Mouse (Mus musculus): Measurements from ENCODE around the gene Srgap1. TPM values are rescaled to one million over a fixed set of nuclear protein-coding genes. Genes with fewer than 3 reads are reported as not detected.

Srgap1 gene
- polyA plus RNA-seq, 1 experiment from 2014 or later = 39.9 TPM

GRCm38 (mm10) chr10:122040372-122040771, 6.7 kb downstream of the Srgap1 start:
- H3K9me3 ChIP-seq = no peaks in the 10 kb centered on the region
- peaks cover 26% of the 10 kb centered on the region for H3K4me1 ChIP-seq (replicated peaks)
- WGBS = 43% methylated on average over 4 of the region's 4 CpGs
- H3K4me3 ChIP-seq = no peak overlapping the region
- ATAC-seq (ENCODE audit: low read depth) = no peak
- H3K4me2 ChIP-seq = no peak overlapping the region
- peaks cover 15% of the 10 kb centered on the region for H3K36me3 ChIP-seq
- H3K27ac ChIP-seq (replicated peaks) = no peak overlapping the region
- H3K27me3 ChIP-seq = no peaks in the 10 kb centered on the region
- no peak overlapping the region for H3K9ac ChIP-seq

- H3K4me1 ChIP-seq (replicated peaks) = peaks cover 19% of the 10 kb centered on the region
- no peak overlapping the region for H3K27ac ChIP-seq (replicated peaks)
- H3K27me3 ChIP-seq = no peaks in the 10 kb centered on the region
- no peak overlapping the region for H3K4me2 ChIP-seq
- no peak overlapping the region for H3K4me3 ChIP-seq
- ATAC-seq (ENCODE audit: low read depth) = no peak
- peaks cover 15% of the 10 kb centered on the region for H3K36me3 ChIP-seq
- H3K9me3 ChIP-seq = no peaks in the 10 kb centered on the region
- 92% methylated on average over 4 of the region's 4 CpGs for WGBS
- no peak overlapping the region for H3K9ac ChIP-seq
These were observed 7.5 kb downstream of the Srgap1 start for GRCm38 (mm10) chr10:122039566-122039965.

- no peak; the same call in 1 of the 2 replicates for ATAC-seq (ENCODE audit: low read depth)
- H3K4me1 ChIP-seq (replicated peaks) = peaks cover 15% of the 10 kb centered on the region
- no peaks in the 10 kb centered on the region for H3K9me3 ChIP-seq
- H3K9ac ChIP-seq = no peak overlapping the region
- H3K27me3 ChIP-seq = no peaks in the 10 kb centered on the region
- H3K27ac ChIP-seq (replicated peaks) = no peak overlapping the region
- H3K36me3 ChIP-seq = peaks cover 15% of the 10 kb centered on the region
- WGBS = 67% methylated on average over 3 of the region's 3 CpGs
- H3K4me2 ChIP-seq = no peak overlapping the region
- H3K4me3 ChIP-seq = no peak overlapping the region
These were observed 8.6 kb downstream of the Srgap1 start for GRCm38 (mm10) chr10:122038554-122038953.

GRCm38 (mm10) chr10:122033271-122033670, 13.8 kb downstream of the Srgap1 start:
- Histone ChIP-seq H3K27ac (replicated peaks) (no peak overlapping the region), H3K4me1 (replicated peaks) (peaks cover 5% of the 10 kb centered on the region; the same call in 1 of the 2 replicates), H3K9ac (no peak overlapping the region), H3K27me3 (no peaks in the 10 kb centered on the region), H3K36me3 (peaks cover 8% of the 10 kb centered on the region; the same call in 1 of the 2 replicates), H3K4me3 (no peak overlapping the region), H3K9me3 (no peaks in the 10 kb centered on the region), H3K4me2 (no peak overlapping the region)
- no peak for ATAC-seq (ENCODE audit: low read depth)
- WGBS = 81% methylated on average over 5 of the region's 5 CpGs

GRCm38 (mm10) chr10:122030420-122030819, 16.7 kb downstream of the Srgap1 start:
- no peak for ATAC-seq (ENCODE audit: low read depth)
- Histone ChIP-seq H3K9ac (no peak overlapping the region), H3K36me3 (no peaks in the 10 kb centered on the region), H3K27ac (replicated peaks) (no peak overlapping the region), H3K4me3 (no peak overlapping the region), H3K4me1 (replicated peaks) (peaks cover 8% of the 10 kb centered on the region; the same call in 1 of the 2 replicates), H3K4me2 (no peak overlapping the region), H3K9me3 (no peaks in the 10 kb centered on the region), H3K27me3 (no peaks in the 10 kb centered on the region)
- WGBS = 88% methylated on average over 5 of the region's 5 CpGs

- WGBS = 81% methylated on average over 7 of the region's 7 CpGs
- H3K36me3 ChIP-seq = no peaks in the 10 kb centered on the region
- no peak overlapping the region for H3K9ac ChIP-seq
- H3K9me3 ChIP-seq = peaks cover 5% of the 10 kb centered on the region; the same call in 1 of the 2 replicates
- peaks cover 8% of the 10 kb centered on the region; the same call in 1 of the 2 replicates for H3K4me1 ChIP-seq (replicated peaks)
- 0 out of 2 replicates have a peak overlapping the region, but pooled peaks have one; percentile 38 for H3K27ac ChIP-seq (replicated peaks)
- H3K4me3 ChIP-seq = no peak overlapping the region
- H3K27me3 ChIP-seq = no peaks in the 10 kb centered on the region
- ATAC-seq (ENCODE audit: low read depth) = no peak
- H3K4me2 ChIP-seq = no peak overlapping the region
These were observed 17.4 kb downstream of the Srgap1 start for GRCm38 (mm10) chr10:122029738-122030137.

GRCm38 (mm10) chr10:122025198-122025597, 21.9 kb downstream of the Srgap1 start:
- Histone ChIP-seq H3K4me2 (no peak overlapping the region), H3K27ac (replicated peaks) (no peak overlapping the region), H3K9ac (no peak overlapping the region), H3K4me1 (replicated peaks) (peaks cover 5% of the 10 kb centered on the region), H3K9me3 (peaks cover 16% of the 10 kb centered on the region), H3K27me3 (no peaks in the 10 kb centered on the region), H3K36me3 (peaks cover 14% of the 10 kb centered on the region), H3K4me3 (no peak overlapping the region)
- no peak for ATAC-seq (ENCODE audit: low read depth)
- WGBS = 87% methylated on average over 6 of the region's 6 CpGs

GRCm38 (mm10) chr10:122020906-122021305, 26.2 kb downstream of the Srgap1 start:
- ATAC-seq (ENCODE audit: low read depth) = no peak
- peaks cover 39% of the 10 kb centered on the region for H3K4me1 ChIP-seq (replicated peaks)
- no peak overlapping the region for H3K4me2 ChIP-seq
- H3K9ac ChIP-seq = no peak overlapping the region
- no peaks in the 10 kb centered on the region for H3K27me3 ChIP-seq
- peaks cover 16% of the 10 kb centered on the region for H3K9me3 ChIP-seq
- no peak overlapping the region for H3K4me3 ChIP-seq
- 95% methylated on average over 5 of the region's 5 CpGs for WGBS
- H3K27ac ChIP-seq (replicated peaks) = no peak overlapping the region
- peaks cover 14% of the 10 kb centered on the region for H3K36me3 ChIP-seq

- Histone ChIP-seq H3K9me3 (peaks cover 15% of the 10 kb centered on the region), H3K4me3 (no peak overlapping the region), H3K4me1 (replicated peaks) (peaks cover 39% of the 10 kb centered on the region), H3K4me2 (no peak overlapping the region), H3K36me3 (peaks cover 14% of the 10 kb centered on the region), H3K27ac (replicated peaks) (no peak overlapping the region), H3K9ac (no peak overlapping the region), H3K27me3 (no peaks in the 10 kb centered on the region)
- ATAC-seq (ENCODE audit: low read depth) = no peak
- WGBS = 83% methylated on average over 5 of the region's 5 CpGs
These were observed 26.9 kb downstream of the Srgap1 start for GRCm38 (mm10) chr10:122020255-122020654.

GRCm38 (mm10) chr10:122018594-122019048, 28.5 kb downstream of the Srgap1 start:
- Histone ChIP-seq H3K4me3 (no peak overlapping the region), H3K9ac (peak overlapping the region; percentile 10; the same call in 1 of the 2 replicates), H3K27ac (replicated peaks) (peak overlapping the region; percentile 76), H3K4me2 (no peak overlapping the region), H3K9me3 (no peaks in the 10 kb centered on the region), H3K4me1 (replicated peaks) (peaks cover 44% of the 10 kb centered on the region), H3K27me3 (no peaks in the 10 kb centered on the region), H3K36me3 (peaks cover 3% of the 10 kb centered on the region; the same call in 1 of the 2 replicates)
- ATAC-seq (ENCODE audit: low read depth) = peak; percentile 64
- 36% methylated on average over 10 of the region's 10 CpGs for WGBS

- 73% methylated on average over 8 of the region's 8 CpGs for WGBS
These were observed 29.4 kb downstream of the Srgap1 start for GRCm38 (mm10) chr10:122017743-122018142.

GRCm38 (mm10) chr10:122017063-122017462, 30.1 kb downstream of the Srgap1 start:
- no peak for ATAC-seq (ENCODE audit: low read depth)
- H3K9me3 ChIP-seq = no peaks in the 10 kb centered on the region
- no peak overlapping the region for H3K27ac ChIP-seq (replicated peaks)
- no peaks in the 10 kb centered on the region for H3K36me3 ChIP-seq
- 75% methylated on average over 5 of the region's 5 CpGs for WGBS
- no peaks in the 10 kb centered on the region for H3K27me3 ChIP-seq
- no peak overlapping the region for H3K4me3 ChIP-seq
- H3K9ac ChIP-seq = no peak overlapping the region
- no peak overlapping the region for H3K4me2 ChIP-seq
- peaks cover 44% of the 10 kb centered on the region for H3K4me1 ChIP-seq (replicated peaks)

More at GRCm38 (mm10) chr10:122017743-122018142, 29.4 kb downstream of the Srgap1 start:
- ATAC-seq (ENCODE audit: low read depth) = no peak
- H3K27me3 ChIP-seq = no peaks in the 10 kb centered on the region
- H3K4me3 ChIP-seq = no peak overlapping the region
- H3K27ac ChIP-seq (replicated peaks) = 0 out of 2 replicates have a peak overlapping the region, but pooled peaks have one; percentile 76
- H3K9ac ChIP-seq = no peak overlapping the region
- no peak overlapping the region for H3K4me2 ChIP-seq
- no peaks in the 10 kb centered on the region for H3K36me3 ChIP-seq
- no peaks in the 10 kb centered on the region for H3K9me3 ChIP-seq
- H3K4me1 ChIP-seq (replicated peaks) = peaks cover 44% of the 10 kb centered on the region

GRCm38 (mm10) chr10:122016631-122017030, 30.5 kb downstream of the Srgap1 start:
- no peak overlapping the region for H3K4me2 ChIP-seq
- no peak overlapping the region for H3K27ac ChIP-seq (replicated peaks)
- ATAC-seq (ENCODE audit: low read depth) = no peak
- H3K4me3 ChIP-seq = no peak overlapping the region
- 92% methylated on average over 3 of the region's 3 CpGs for WGBS
- H3K9ac ChIP-seq = no peak overlapping the region
- H3K4me1 ChIP-seq (replicated peaks) = peaks cover 44% of the 10 kb centered on the region
- H3K27me3 ChIP-seq = no peaks in the 10 kb centered on the region
- no peaks in the 10 kb centered on the region for H3K36me3 ChIP-seq
- H3K9me3 ChIP-seq = no peaks in the 10 kb centered on the region
